Comparison of ENCODE assay signal across 11 mouse cellular contexts in the genomic region with DNA sequence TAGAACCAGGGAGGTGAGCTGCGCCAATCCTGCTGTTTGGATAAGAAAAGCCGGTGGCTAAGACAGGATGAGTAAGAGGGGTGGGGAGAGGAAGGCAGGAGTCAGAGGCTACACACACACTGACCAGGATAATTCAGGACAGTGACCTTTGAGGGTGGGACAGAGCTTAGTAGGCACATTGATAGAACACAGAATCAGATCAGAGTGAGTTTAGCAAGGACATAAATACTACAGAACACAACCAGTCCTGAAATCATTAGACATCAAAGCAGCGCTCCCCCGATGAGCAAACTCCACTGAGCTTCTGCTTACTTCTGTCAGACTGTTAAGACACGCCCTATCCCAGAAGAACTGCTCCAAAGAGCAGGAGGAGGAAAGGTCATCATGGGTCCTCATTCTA.
DNase-seq lines count a peak whose midpoint lies in the region; ATAC-seq and TF ChIP-seq lines count a peak whose summit lies in the region.
"Had no signal": no experiment of that assay in that cellular context is flagged by ENCODE, and none has a peak within 500 bp of the region (broad histone marks: within the 10 kb centered on the region; RNA-seq: fewer than 3 reads in every experiment).

No protein-coding gene starts in this region.

- H3K36me3 ChIP-seq in heart, embryonic 10.5 days: no peaks in the 10 kb centered on the region
- peaks cover 11% of the 10 kb centered on the region; the same call in 1 of the 2 replicates for H3K36me3 ChIP-seq in liver, postnatal 0 days (replicated peaks; ENCODE audit: insufficient read depth, low read length)
- no peaks in the 10 kb centered on the region for H3K36me3 ChIP-seq in liver, embryonic 11.5 days (ENCODE audit: control insufficient read depth, insufficient read depth, low read length)
- 0 out of 2 replicates have a peak, but pooled peaks cover 3% of the 10 kb centered on the region for H3K36me3 ChIP-seq in small intestine, adult 2 months (ENCODE audit: control insufficient read depth, insufficient read depth, low read length)
- H3K36me3 ChIP-seq: liver, embryonic 15.5 days had no signal

- H3K4me3 ChIP-seq in heart, embryonic 10.5 days: no peak overlapping the region
- H3K4me3 ChIP-seq in liver, postnatal 0 days (ENCODE audit: low read depth, low read length): no peak overlapping the region
- no peak overlapping the region for H3K4me3 ChIP-seq in liver, embryonic 11.5 days (ENCODE audit: low read depth, low read length)
- H3K4me3 ChIP-seq in small intestine, adult 2 months (ENCODE audit: low read depth, low read length): no peak overlapping the region
- H3K4me3 ChIP-seq: liver, embryonic 15.5 days; megakaryocyte, embryonic 14.5 days had no signal

- no peak; the same call in 1 of the 2 replicates for TF ChIP-seq EP300 in liver, postnatal 0 days (IDR thresholded peaks at IDR 0.05; ENCODE audit: low read depth)

- no peak overlapping the region for H3K4me2 ChIP-seq in liver, postnatal 0 days (ENCODE audit: low read depth, low read length)
- H3K4me2 ChIP-seq in liver, embryonic 11.5 days: no peak overlapping the region
- H3K4me2 ChIP-seq: liver, embryonic 15.5 days had no signal

- TF ChIP-seq POLR2A in small intestine, adult 2 months (IDR thresholded peaks at IDR 0.05; ENCODE audit: low read depth, low read length): no peak

- no peak for TF ChIP-seq CTCF in liver, postnatal 0 days (IDR thresholded peaks at IDR 0.05; ENCODE audit: low read depth)
- TF ChIP-seq CTCF in small intestine, adult 2 months (IDR thresholded peaks at IDR 0.05; ENCODE audit: extremely low read depth, insufficient read length, insufficient replicate concordance, low read depth, low read length): no peak

- DNase-seq in heart, embryonic 10.5 days (ENCODE audit: low spot score): no peak
- no peak for DNase-seq in heart, adult 11 months
- DNase-seq in liver, postnatal 0 days: no peak
- no peak for DNase-seq in liver, embryonic 11.5 days (ENCODE audit: low spot score)
- DNase-seq in adipocyte (ENCODE audit: low spot score): peak; percentile 63
- no peak for DNase-seq in thymus, postnatal 10 days (ENCODE audit: low spot score in 2 of 2)
- DNase-seq: gastrocnemius, postnatal 25 days; layer of hippocampus, adult 9-11 months had no signal

- no peaks in the 10 kb centered on the region for H3K27me3 ChIP-seq in heart, embryonic 10.5 days (ENCODE audit: insufficient read depth, poor library complexity, severe bottlenecking)
- H3K27me3 ChIP-seq in liver, postnatal 0 days (ENCODE audit: insufficient read depth, low read length): no peaks in the 10 kb centered on the region
- H3K27me3 ChIP-seq in liver, embryonic 11.5 days (replicated peaks; ENCODE audit: control insufficient read depth, insufficient read depth, low read length): no peaks in the 10 kb centered on the region
- H3K27me3 ChIP-seq in small intestine, adult 2 months (ENCODE audit: control insufficient read depth, insufficient read depth, low read length): no peaks in the 10 kb centered on the region
- H3K27me3 ChIP-seq: liver, embryonic 15.5 days; megakaryocyte, embryonic 14.5 days had no signal

- H3K9me3 ChIP-seq in heart, embryonic 10.5 days: no peaks in the 10 kb centered on the region
- H3K9me3 ChIP-seq in liver, postnatal 0 days (ENCODE audit: low read length): no peaks in the 10 kb centered on the region
- no peaks in the 10 kb centered on the region for H3K9me3 ChIP-seq in liver, embryonic 11.5 days (ENCODE audit: control insufficient read depth, low read length)
- H3K9me3 ChIP-seq: liver, embryonic 15.5 days had no signal

- H3K4me1 ChIP-seq in heart, embryonic 10.5 days: peaks cover 51% of the 10 kb centered on the region
- peaks cover 5% of the 10 kb centered on the region; the same call in 1 of the 2 replicates for H3K4me1 ChIP-seq in liver, postnatal 0 days (ENCODE audit: insufficient read depth)
- peaks cover 16% of the 10 kb centered on the region for H3K4me1 ChIP-seq in liver, embryonic 11.5 days (replicated peaks; ENCODE audit: control insufficient read depth, insufficient read depth, low read length)
- peaks cover 18% of the 10 kb centered on the region; the same call in 1 of the 2 replicates for H3K4me1 ChIP-seq in small intestine, adult 2 months (ENCODE audit: control insufficient read depth, insufficient read depth, insufficient read length, low read length)

- H3K27ac ChIP-seq in heart, embryonic 10.5 days: peak overlapping the region; percentile 31; the same call in 1 of the 2 replicates
- peak overlapping the region; percentile 37; the same call in 1 of the 2 replicates for H3K27ac ChIP-seq in liver, postnatal 0 days (ENCODE audit: low read depth)
- H3K27ac ChIP-seq in liver, embryonic 11.5 days (ENCODE audit: low read depth, low read length): no peak overlapping the region
- peak overlapping the region; percentile 52; the same call in 1 of the 2 replicates for H3K27ac ChIP-seq in small intestine, adult 2 months (ENCODE audit: insufficient read depth, low read depth, low read length)
- H3K27ac ChIP-seq: liver, embryonic 15.5 days had no signal

- ATAC-seq in liver, postnatal 0 days: peak; percentile 87
- ATAC-seq in liver, embryonic 11.5 days (replicated peaks; ENCODE audit: low FRiP score): no peak

- WGBS in heart, embryonic 10.5 days: 48% methylated on average over 5 of the region's 5 CpGs
- WGBS in liver, postnatal 0 days (ENCODE audit: insufficient replicate concordance): 53% methylated on average over 5 of the region's 5 CpGs
- 54% methylated on average over 5 of the region's 5 CpGs for WGBS in liver, embryonic 11.5 days
- WGBS in small intestine, adult 2 months: 26% methylated on average over 5 of the region's 5 CpGs

- H3K9ac ChIP-seq in liver, postnatal 0 days (replicated peaks): no peak overlapping the region
- H3K9ac ChIP-seq in liver, embryonic 11.5 days (ENCODE audit: low read depth, low read length): no peak overlapping the region
- H3K9ac ChIP-seq: liver, embryonic 15.5 days had no signal
